Mouse (Mus musculus) fat pad, adult 2 months (tissue): ENCODE measurements around the gene Psme4.

Experiments
- DNase-seq: peaks from one replicate; pipeline ENCODE4 v3.0.0-alpha.2; 2011; ENCODE audit warnings: low read depth, low spot score; ENCODE audit errors: extremely low read depth

The Psme4 gene

GRCm38 (mm10) chr11:30785497-30785896, 14.0 kb downstream of the Psme4 start:
- no peak for DNase-seq

DNA sequence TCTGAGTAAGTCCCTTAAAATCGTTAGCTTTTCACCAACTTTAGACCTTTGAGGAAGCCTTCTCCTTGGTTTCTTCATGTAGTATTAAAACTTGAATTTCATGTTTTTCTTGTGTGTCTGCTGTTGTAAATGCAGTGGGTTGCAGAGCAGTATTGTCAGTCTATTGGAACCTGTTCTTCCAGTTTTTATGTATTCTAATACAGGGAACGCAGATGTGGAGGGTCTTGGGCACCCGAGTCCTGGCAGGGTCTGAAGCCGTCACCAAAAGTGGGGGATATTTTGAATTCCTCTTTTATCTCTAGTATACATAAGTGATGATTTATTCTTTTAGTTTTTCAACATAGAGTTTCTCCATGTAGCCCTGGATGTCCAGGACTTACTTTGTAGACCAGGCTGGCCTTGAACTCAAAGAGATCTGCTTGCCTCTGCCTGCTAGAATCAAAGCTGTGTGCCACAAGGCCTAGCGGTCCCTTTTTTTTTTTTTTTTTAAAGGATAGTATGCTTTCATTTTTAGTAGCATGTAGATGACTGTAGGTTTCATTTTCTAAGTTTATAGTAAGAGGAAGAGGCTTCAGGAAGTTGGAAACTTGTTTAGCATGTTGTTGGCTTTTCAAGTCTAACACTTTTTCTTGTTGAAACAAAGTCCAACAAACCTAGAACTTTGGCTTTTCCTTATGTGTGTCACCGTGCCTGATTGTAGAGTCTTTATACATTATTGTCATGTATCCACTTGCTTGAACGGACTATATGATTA, 14.9 kb downstream of the Psme4 start:
- DNase-seq = no peak

DNA sequence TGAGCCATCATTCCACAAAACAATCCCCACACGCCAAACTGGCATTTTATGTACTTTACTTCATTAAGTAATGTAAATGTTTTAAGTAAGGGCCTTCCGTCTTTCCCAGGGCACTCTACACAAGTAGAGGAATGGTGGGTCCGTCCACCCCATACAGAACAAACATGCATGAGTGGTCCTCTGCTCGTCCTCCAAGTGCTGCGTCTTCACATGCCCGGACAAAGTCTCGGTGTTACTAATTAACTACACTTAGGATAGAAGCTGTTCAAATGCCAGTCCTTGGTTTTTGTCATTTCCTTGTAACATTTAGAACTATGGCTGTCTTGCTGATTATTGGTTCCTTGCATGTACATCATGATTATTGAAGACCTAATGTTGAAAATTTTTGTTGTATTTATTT, 21.2 kb downstream of the Psme4 start:
- DNase-seq = no peak

DNA sequence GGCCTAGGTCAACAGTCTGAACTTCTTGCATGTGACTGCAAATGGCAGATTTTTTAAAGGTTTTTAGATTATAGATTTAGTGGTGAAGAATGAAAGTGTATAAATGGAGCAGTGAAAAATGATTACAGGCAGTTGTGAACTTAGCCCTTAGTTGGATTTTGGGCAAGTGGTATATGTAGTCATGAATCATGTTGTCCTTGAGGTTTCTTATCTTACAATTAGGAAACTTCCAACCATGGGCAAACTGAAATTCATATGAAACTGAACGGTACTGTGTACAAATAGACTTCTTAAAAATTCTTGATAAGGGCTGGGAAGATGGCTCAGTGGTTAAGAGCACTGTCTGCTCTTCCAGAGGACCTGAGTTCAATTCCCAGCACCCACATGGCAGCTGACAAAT, 22.2 kb downstream of the Psme4 start:
- DNase-seq = no peak

- DNase-seq = no peak
Measured at GRCm38 (mm10) chr11:30797236-30797635, 25.7 kb downstream of the Psme4 start.

DNA sequence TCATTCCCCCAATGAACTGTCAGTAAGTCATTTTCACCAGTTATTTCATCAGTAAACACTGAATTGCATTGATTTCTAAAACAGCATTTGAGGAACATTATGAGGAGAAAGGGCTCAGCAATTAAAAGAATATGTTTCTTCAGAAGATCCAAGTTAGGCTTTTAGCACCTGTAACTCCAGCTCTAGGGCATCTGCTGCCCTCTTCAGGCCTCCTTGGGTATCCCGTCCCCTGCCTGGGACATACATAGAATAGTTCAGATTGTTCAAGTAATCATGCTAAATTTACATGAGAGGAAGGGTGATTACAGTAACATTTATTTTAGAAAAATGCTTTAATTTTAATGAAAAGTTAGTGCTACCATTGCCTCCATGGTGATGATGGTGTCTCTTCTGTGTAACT, 28.0 kb downstream of the Psme4 start:
- DNase-seq = no peak

GRCm38 (mm10) chr11:30800091-30800490, 28.6 kb downstream of the Psme4 start:
- no peak for DNase-seq

GRCm38 (mm10) chr11:30802421-30802820, 30.9 kb downstream of the Psme4 start:
- DNase-seq = no peak

GRCm38 (mm10) chr11:30821116-30821515, 49.6 kb downstream of the Psme4 start:
- no peak for DNase-seq

DNA sequence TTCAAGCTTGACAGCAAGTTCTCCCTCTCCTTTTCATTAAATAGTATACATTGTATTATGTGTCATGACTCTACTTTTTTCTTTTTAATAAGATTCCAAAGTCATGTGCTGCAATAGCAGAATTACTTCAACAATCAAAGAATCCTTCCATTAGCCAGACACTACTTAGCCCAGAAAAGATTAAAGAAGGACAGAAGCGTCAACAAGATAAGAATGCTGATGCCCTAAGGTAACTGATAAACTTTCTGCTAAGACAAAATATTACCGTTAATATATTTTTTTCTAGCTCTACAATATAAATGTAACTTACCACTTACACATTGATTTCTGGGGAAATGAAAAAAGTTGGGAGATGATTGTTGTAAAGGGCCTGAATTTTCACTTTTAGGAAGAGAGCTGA, 67.3 kb downstream of the Psme4 start:
- no peak for DNase-seq

- no peak for DNase-seq
Measured at GRCm38 (mm10) chr11:30844355-30844754, 72.8 kb downstream of the Psme4 start.

- no peak for DNase-seq
Measured at GRCm38 (mm10) chr11:30872425-30872824, 100.9 kb downstream of the Psme4 start.

DNA sequence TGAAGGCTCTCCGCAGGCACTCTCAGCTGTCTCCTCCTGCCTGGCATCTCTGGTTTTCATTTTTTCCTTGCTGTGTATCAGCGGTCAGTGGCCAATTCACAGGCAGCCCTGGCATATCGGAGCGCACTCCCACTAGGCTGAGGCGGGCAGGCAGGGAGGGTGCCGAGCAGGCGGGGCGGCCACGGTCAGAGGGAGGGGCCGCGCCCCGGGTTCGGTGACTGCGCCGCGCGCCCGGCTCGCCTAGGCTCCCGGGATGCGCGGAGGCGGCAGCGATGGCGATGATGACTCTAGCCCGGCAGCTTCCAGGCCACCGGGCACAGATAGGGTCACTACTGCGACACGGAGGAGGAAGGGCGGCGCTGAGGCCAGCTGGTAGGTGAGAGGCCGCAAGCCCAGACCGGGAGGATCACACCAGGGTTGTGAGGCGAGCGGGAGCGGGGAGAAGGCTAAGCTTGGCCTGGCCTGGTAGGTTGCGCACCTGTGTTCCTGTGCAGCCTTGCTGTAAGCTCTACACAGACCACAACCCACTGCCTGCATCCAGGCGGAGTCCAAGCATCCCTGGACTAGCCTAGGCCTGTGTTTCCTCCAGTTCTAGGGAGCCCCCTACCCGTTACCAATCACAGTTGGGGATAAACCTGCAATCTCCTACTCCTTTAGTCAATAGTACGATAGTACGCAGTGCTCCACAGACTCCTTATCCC, 113.8 kb downstream of the Psme4 start, which contains the start of the genes Gpr75 and Asb3:
Gpr75 (plus strand) TSS at position 188 of the 701 bp plus-strand sequence.
Asb3 (plus strand) TSS at position 246 of the 701 bp plus-strand sequence.
- no peak for DNase-seq

- no peak for DNase-seq
Measured at GRCm38 (mm10) chr11:30888153-30888552, 116.6 kb downstream of the Psme4 start.

- no peak for DNase-seq
Measured at GRCm38 (mm10) chr11:30896201-30896600, 124.7 kb downstream of the Psme4 start.

- no peak for DNase-seq
Measured at GRCm38 (mm10) chr11:30899312-30899711, 127.8 kb downstream of the Psme4 start.

GRCm38 (mm10) chr11:30912311-30912710, 140.8 kb downstream of the Psme4 start:
- no peak for DNase-seq

DNA sequence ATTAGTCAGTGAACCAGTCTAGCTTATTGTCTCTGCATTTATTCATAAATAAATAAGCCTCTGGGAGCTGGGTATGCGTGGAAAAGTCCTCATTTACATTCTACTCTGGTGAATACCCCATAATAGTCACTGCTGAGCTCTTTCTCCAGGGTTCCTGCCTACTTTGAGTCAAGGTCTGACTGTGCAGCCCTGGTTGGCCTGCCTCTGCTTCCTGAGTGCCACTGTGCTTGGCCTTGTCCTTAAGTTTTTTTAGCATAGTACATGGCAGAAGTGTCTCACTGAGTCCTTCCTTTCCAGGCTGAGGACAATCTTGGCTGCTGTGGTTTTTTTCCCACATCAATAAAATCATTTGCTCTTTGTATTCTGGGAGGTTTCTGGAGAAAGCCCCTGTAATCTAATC, 149.1 kb downstream of the Psme4 start:
- no peak for DNase-seq

- no peak for DNase-seq
Measured at GRCm38 (mm10) chr11:30923283-30923682, 151.8 kb downstream of the Psme4 start.

DNA sequence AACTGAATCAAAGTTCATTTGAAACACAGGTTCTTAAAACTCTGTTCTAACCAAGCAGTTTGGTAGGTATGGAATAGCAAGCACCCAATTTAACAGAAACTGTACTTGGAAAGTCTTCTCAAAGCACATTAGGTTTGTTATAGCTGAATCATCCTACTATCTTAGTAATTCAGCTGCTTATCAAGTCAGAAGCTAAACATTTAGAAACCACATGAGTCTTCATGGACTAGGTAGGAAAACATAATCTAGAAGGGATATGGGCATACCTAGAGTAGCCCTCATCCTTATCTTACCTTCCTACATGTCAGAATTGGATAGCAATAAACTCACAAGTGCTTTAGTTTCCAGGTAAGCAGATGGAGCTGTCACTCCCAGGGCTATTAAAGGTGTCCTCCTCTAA, 156.6 kb downstream of the Psme4 start:
- DNase-seq = no peak

GRCm38 (mm10) chr11:30928498-30928897, 157.0 kb downstream of the Psme4 start:
- DNase-seq = no peak
